Mouse (Mus musculus) embryonic facial prominence, embryonic 10.5 days (tissue): Measurements from ENCODE around the gene Mogat1. TPM values are rescaled to one million over a fixed set of nuclear protein-coding genes. Genes with fewer than 3 reads are reported as not detected.
"Not testable (repeated sequence)": the region's sequence is repeated elsewhere in the genome, so short reads cannot be mapped to it uniquely, and the experiment has no call there.

Experiments used
- DNase-seq: peaks from one replicate; pipeline ENCODE4 v3.0.0-alpha.2; 2017; ENCODE audit warnings: low spot score
- H3K27ac ChIP-seq: fragments of 300-500 bp; sonication (generic); replicated peaks from 2 replicates; pipeline ENCODE4 v1.5.1; 2016; ENCODE audit warnings: mild to moderate bottlenecking
- H3K27me3 ChIP-seq: fragments of 300-500 bp; sonication (generic); replicated peaks from 2 replicates; pipeline ENCODE4 v1.6.1; 2016; ENCODE audit warnings: low read depth, mild to moderate bottlenecking; ENCODE audit not compliant: poor library complexity, severe bottlenecking
- H3K36me3 ChIP-seq: fragments of 300-500 bp; sonication (generic); replicated peaks from 2 replicates; pipeline ENCODE4 v1.6.1; 2016; ENCODE audit warnings: mild to moderate bottlenecking, moderate library complexity
- H3K4me1 ChIP-seq: fragments of 300-500 bp; sonication (generic); 2 replicates; pipeline ENCODE4 v1.6.1; 2016
- H3K4me3 ChIP-seq: fragments of 300-500 bp; sonication (generic); 2 replicates; pipeline ENCODE4 v1.5.1; 2016; ENCODE audit warnings: mild to moderate bottlenecking, moderate library complexity
- H3K9me3 ChIP-seq: fragments of 300-500 bp; sonication (generic); 2 replicates; pipeline ENCODE4 v1.6.1; 2016; ENCODE audit warnings: mild to moderate bottlenecking
- WGBS: fragments of 180-500 bp; shearing (Covaris S2); methylation state at CpG from one replicate; pipeline ENCODE4 v1.1.7; 2016; 5-methylcytosine and 5-hydroxymethylcytosine counted together
- polyA plus RNA-seq: library from polyadenylated mRNA; unstranded; fragments of >200 nt; fragmentation: Nextera tagmentation; extraction: Ambion mirVana; gene quantifications from 2 replicates; pipeline ENCODE4 v1.2.1, GENCODE M21; 2016

Gene Mogat1
- 0.45 and 0.91 TPM in 2 replicates for polyA plus RNA-seq

DNA sequence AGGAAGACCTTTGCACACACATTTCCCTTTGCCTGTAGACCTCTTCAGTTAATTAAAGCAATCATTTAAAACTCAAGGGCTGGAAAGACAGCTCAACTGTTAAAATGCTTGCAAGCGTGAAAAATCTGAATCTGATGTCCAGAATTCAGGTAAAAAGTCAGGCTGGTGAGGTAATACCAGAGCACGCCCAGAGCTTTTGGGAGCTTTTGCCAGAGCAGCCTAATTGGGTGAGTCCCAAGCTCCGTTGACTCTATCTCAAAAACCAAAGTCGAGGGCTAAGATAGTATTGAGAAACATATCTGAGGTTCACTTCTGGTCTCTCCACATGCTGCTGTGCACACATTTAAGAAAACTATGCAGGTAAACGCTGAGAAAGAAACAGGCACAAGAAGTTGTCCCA lies at the start of gene Mogat1:
Mogat1 (plus strand) TSS at position 130 of the 400 bp plus-strand sequence.
- H3K36me3 ChIP-seq = no peaks in the 10 kb centered on the region
- peak within 1 kb of the TSS; percentile 55 for H3K4me3 ChIP-seq
- no peak for DNase-seq
- H3K27ac ChIP-seq = peak within 1 kb of the TSS; percentile 76
- WGBS = 67% methylated on average over 5 of the region's 5 CpGs
- H3K27me3 ChIP-seq = peaks cover 31% of the 10 kb centered on the region
- peaks cover 15% of the 10 kb centered on the region for H3K4me1 ChIP-seq
- no peaks in the 10 kb centered on the region for H3K9me3 ChIP-seq

DNA sequence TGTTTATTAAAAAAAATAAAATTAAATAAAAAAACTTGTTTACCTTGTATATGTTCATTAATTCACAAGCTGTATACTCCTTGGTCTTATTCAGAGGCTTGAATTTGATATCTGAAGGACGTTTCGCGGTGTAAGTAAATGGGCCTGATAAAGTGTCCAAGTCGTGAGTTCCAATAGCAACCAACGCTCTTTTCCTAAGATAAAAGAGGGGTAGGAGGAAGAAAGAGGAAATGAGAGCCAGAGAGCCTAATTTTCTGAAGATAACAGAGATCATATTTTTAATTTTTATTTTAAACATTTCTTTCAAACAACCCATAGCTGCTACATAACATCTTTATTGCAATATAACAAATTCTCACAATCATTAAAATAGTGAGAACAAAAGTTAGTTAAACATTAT lies 38.4 kb upstream of the Mogat1 start:
- H3K4me1 ChIP-seq = no peaks in the 10 kb centered on the region
- DNase-seq = no peak
- H3K27ac ChIP-seq = no peak overlapping the region
- WGBS = 94% methylated on average over 5 of the region's 5 CpGs
- peaks cover 85% of the 10 kb centered on the region for H3K36me3 ChIP-seq
- H3K27me3 ChIP-seq = no peaks in the 10 kb centered on the region
- H3K4me3 ChIP-seq = no peak overlapping the region
- H3K9me3 ChIP-seq = no peaks in the 10 kb centered on the region

DNA sequence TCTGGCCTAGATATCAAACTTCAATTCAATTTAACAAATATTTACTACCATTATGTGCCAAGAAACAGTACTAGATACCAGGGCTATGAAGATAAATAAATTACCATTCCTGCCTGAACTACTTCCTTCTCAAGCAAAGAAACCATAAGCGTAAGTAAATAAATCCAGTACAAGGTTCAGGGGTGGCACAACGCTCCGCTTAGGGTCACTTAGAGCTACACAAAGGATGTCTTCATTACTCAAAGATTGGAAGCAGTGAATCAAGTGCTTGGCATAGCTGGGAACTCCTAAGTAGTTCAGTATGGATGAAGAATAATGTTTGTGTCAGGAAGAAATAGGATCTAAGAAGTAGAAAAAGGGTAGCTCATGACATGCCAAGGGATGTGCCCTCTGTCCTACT lies 27.4 kb upstream of the Mogat1 start:
- peaks cover 28% of the 10 kb centered on the region for H3K4me1 ChIP-seq
- H3K9me3 ChIP-seq = no peaks in the 10 kb centered on the region
- H3K27me3 ChIP-seq = no peaks in the 10 kb centered on the region
- H3K27ac ChIP-seq = no peak overlapping the region
- H3K36me3 ChIP-seq = peaks cover 36% of the 10 kb centered on the region
- no peak for DNase-seq
- no peak overlapping the region for H3K4me3 ChIP-seq
- 85% methylated on average over 3 of the region's 3 CpGs for WGBS

- H3K4me1 ChIP-seq = peaks cover 29% of the 10 kb centered on the region
- no peak overlapping the region for H3K27ac ChIP-seq
- H3K27me3 ChIP-seq = no peaks in the 10 kb centered on the region
- no peak overlapping the region for H3K4me3 ChIP-seq
- H3K9me3 ChIP-seq = no peaks in the 10 kb centered on the region
- 40% methylated on average over 2 of the region's 2 CpGs for WGBS
- peaks cover 28% of the 10 kb centered on the region for H3K36me3 ChIP-seq
- no peak for DNase-seq
Measured at GRCm38 (mm10) chr1:78484361-78484760, 26.4 kb upstream of the Mogat1 start.

GRCm38 (mm10) chr1:78488427-78488751 lies 22.4 kb upstream of the Mogat1 start:
- WGBS = under 1% methylated on average over 28 of the region's 28 CpGs

DNA sequence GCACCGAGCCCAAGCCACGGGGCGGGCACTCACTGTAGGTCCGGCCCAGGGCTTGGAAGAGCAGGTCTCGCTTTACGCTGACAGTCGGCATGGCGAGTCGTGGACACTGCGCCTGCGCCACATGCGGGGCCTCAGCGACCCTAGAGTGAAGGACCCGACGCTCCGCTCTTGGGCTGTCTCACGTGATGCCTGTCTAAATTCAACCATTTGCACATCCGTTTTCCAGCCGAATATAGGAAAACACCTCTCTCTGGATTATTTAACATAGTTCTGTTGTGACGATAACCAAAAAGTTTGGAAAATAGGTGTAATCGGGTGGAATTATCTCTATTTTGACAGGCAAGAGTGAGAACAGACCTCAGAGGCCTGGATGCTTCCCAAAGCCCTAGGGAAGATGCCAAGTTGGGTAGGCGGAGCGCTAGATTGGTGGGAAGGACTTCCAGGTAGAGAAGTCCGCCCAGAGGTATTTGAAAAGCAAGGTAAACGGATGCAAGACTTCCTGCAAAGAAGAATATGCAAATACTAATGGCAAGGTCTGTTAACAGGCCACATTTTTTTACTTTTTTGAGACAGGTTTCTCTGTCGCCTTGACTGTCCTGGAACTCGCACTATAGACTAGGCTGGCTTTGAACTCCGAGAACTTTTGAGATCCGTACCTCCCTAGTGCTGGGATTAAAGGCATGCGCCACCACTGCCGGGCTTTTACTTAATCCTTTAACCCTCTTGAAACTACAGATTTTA lies 21.9 kb upstream of the Mogat1 start, which contains the start of gene Farsb:
Farsb (minus strand) TSS at position 146 of the 741 bp plus-strand sequence.
- Histone ChIP-seq H3K4me3 (peak within 1 kb of the TSS; percentile 91), H3K4me1 (peaks cover 37% of the 10 kb centered on the region), H3K27me3 (no peaks in the 10 kb centered on the region), H3K9me3 (no peaks in the 10 kb centered on the region), H3K27ac (peak within 1 kb of the TSS; percentile 96), H3K36me3 (peaks cover 9% of the 10 kb centered on the region)
- under 1% methylated on average over 31 of the region's 31 CpGs for WGBS
- DNase-seq = peak; percentile 90

More at GRCm38 (mm10) chr1:78488427-78488751, 22.4 kb upstream of the Mogat1 start:
- no peaks in the 10 kb centered on the region for H3K9me3 ChIP-seq
- H3K4me3 ChIP-seq = peak overlapping the region; percentile 91
- peaks cover 37% of the 10 kb centered on the region for H3K4me1 ChIP-seq
- H3K27ac ChIP-seq = peak overlapping the region; percentile 96
- H3K36me3 ChIP-seq = peaks cover 9% of the 10 kb centered on the region
- DNase-seq = no peak
- no peaks in the 10 kb centered on the region for H3K27me3 ChIP-seq

GRCm38 (mm10) chr1:78490143-78490542 lies 20.6 kb upstream of the Mogat1 start:
- Histone ChIP-seq H3K4me1 (peaks cover 29% of the 10 kb centered on the region), H3K36me3 (peaks cover 6% of the 10 kb centered on the region; the same call in 1 of the 2 replicates), H3K9me3 (no peaks in the 10 kb centered on the region), H3K27ac (no peak overlapping the region), H3K27me3 (no peaks in the 10 kb centered on the region), H3K4me3 (peak overlapping the region; percentile 91; the same call in 1 of the 2 replicates)
- WGBS = 83% methylated on average over 1 of the region's 1 CpGs
- DNase-seq = no peak

- H3K36me3 ChIP-seq = no peaks in the 10 kb centered on the region
- H3K27ac ChIP-seq = no peak overlapping the region
- 93% methylated on average over 16 of the region's 16 CpGs for WGBS
- H3K4me3 ChIP-seq = no peak overlapping the region
- H3K27me3 ChIP-seq = no peaks in the 10 kb centered on the region
- DNase-seq = no peak
- 0 out of 2 replicates have a peak, but pooled peaks cover 2% of the 10 kb centered on the region for H3K9me3 ChIP-seq
- no peaks in the 10 kb centered on the region for H3K4me1 ChIP-seq
Measured at GRCm38 (mm10) chr1:78501036-78501435, 9.8 kb upstream of the Mogat1 start.

- H3K4me3 ChIP-seq, H3K4me1 ChIP-seq, H3K27ac ChIP-seq, DNase-seq, H3K36me3 ChIP-seq, H3K9me3 ChIP-seq, H3K27me3 ChIP-seq: not testable (repeated sequence)
- WGBS = 90% methylated on average over 12 of the region's 12 CpGs
Measured at GRCm38 (mm10) chr1:78501856-78502255, 8.9 kb upstream of the Mogat1 start.

- no peak for DNase-seq
- no peaks in the 10 kb centered on the region for H3K36me3 ChIP-seq
- 0 out of 2 replicates have a peak, but pooled peaks cover 2% of the 10 kb centered on the region for H3K9me3 ChIP-seq
- no peaks in the 10 kb centered on the region for H3K4me1 ChIP-seq
- WGBS = 83% methylated on average over 6 of the region's 6 CpGs
- no peak overlapping the region for H3K4me3 ChIP-seq
- no peak overlapping the region for H3K27ac ChIP-seq
- H3K27me3 ChIP-seq = no peaks in the 10 kb centered on the region
Measured at GRCm38 (mm10) chr1:78502527-78502926, 8.3 kb upstream of the Mogat1 start.

DNA sequence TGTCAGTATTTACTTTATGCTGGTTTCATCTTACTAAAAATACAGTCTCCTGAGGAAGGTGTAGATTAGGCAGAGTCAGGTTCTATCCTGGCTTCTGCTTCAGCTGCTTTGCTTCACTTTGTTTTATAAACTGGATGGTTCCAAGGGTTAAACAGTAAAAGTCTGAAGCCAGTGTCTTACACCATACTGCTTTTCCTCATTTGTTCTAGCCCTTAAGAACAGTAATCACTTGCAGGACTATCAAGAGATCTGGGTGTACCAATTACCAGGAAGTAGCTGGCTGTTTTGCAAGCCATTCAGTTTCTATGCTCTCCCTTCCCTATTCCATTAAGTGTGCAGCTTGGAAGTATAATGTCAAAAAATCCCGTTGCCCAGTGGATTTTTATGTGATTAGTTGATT lies 3.7 kb upstream of the Mogat1 start:
- no peak overlapping the region for H3K27ac ChIP-seq
- H3K9me3 ChIP-seq = no peaks in the 10 kb centered on the region
- no peak for DNase-seq
- H3K27me3 ChIP-seq = peaks cover 22% of the 10 kb centered on the region
- 67% methylated on average over 1 of the region's 1 CpGs for WGBS
- no peaks in the 10 kb centered on the region for H3K36me3 ChIP-seq
- peaks cover 10% of the 10 kb centered on the region for H3K4me1 ChIP-seq
- H3K4me3 ChIP-seq = no peak overlapping the region

DNA sequence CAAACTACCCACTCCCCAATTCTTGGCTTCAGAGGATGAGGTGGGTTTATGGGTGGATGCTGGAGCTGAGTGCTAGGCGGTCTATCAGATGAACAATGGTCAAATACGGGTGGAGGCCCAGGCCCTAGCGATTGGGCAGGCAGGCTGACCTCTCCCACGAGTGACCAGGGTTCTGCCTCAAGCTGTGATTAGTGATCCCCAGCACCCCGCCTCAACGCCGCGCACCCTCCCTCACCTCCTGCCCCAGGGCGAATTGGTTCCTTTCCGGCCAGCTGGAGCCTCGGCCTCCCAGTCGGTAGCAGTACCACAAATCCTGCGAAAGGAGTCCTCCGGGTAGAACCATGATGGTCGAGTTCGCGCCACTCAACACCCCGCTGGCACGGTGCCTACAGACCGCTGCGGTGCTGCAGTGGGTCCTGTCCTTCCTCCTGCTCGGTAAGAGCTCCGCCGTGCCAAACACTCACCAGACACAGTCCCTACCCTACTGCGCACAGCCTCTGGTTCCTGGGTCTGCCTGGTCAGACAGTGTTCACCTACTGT lies 900 bp downstream of the Mogat1 start, which contains the start of gene BC035947:
BC035947 (minus strand) TSS at position 538 of the 540 bp plus-strand sequence.
- Histone ChIP-seq H3K27ac (peak within 1 kb of the TSS; percentile 76), H3K4me3 (peak within 1 kb of the TSS; percentile 55), H3K27me3 (peaks cover 31% of the 10 kb centered on the region), H3K9me3 (no peaks in the 10 kb centered on the region), H3K4me1 (peaks cover 15% of the 10 kb centered on the region), H3K36me3 (no peaks in the 10 kb centered on the region)
- peak; percentile 57 for DNase-seq
- 3% methylated on average over 25 of the region's 25 CpGs for WGBS

GRCm38 (mm10) chr1:78512756-78513155 lies 2.0 kb downstream of the Mogat1 start:
- Histone ChIP-seq H3K27ac (no peak overlapping the region), H3K9me3 (no peaks in the 10 kb centered on the region), H3K36me3 (no peaks in the 10 kb centered on the region), H3K4me1 (peaks cover 15% of the 10 kb centered on the region), H3K27me3 (peaks cover 31% of the 10 kb centered on the region), H3K4me3 (no peak overlapping the region)
- DNase-seq = no peak
- WGBS = 61% methylated on average over 8 of the region's 8 CpGs
